Comparison of ENCODE assay signal across 10 mouse cellular contexts in the genomic region with DNA sequence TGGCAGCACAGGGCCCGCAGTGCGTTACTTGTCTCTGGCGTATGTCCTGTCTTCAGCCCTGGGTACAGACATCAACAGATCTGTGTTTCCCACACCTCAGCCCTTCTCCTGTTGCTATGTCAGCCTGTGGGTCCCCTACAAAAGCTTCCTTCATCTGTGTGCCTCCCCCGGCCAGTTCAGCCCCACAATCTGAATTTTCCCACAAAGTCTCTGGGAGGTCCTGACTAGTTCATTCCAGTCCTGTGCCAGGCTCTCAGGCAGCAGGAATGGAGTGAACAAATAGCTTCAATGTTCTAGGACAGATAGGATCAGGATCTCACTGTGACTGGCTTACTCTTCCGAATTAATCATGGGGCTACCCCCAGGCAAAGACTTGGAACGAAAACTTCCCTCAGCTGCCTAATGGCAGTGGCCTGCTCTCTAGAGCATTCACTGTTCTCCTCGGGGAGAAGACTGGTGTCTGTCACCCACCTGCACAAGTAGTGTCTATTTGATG. TPM values are rescaled to one million over a fixed set of nuclear protein-coding genes. Genes with fewer than 3 reads are reported as not detected.
A peak's percentile ranks its signal among the peaks of the same experiment; 100 is the strongest.
DNase-seq lines count a peak whose midpoint lies in the region; ATAC-seq lines count a peak whose summit lies in the region.
"Had no signal": no experiment of that assay in that cellular context is flagged by ENCODE, and none has a peak within 500 bp of the region (broad histone marks: within the 10 kb centered on the region; RNA-seq: fewer than 3 reads in every experiment).

No protein-coding gene starts in this region.

- H3K9ac ChIP-seq in forebrain, embryonic 16.5 days (replicated peaks; ENCODE audit: low read depth, low read length): no peak overlapping the region
- H3K9ac ChIP-seq in kidney, embryonic 16.5 days (replicated peaks; ENCODE audit: low read length): no peak overlapping the region
- H3K9ac ChIP-seq in midbrain, embryonic 16.5 days (ENCODE audit: low read depth, low read length): no peak overlapping the region
- H3K9ac ChIP-seq in neural tube, embryonic 14.5 days (replicated peaks; ENCODE audit: low read depth, low read length): no peak overlapping the region

- H3K27ac ChIP-seq in forebrain, embryonic 16.5 days (ENCODE audit: low read length): no peak overlapping the region
- H3K27ac ChIP-seq in forebrain, embryonic 10.5 days: no peak overlapping the region
- peak overlapping the region; percentile 52 for H3K27ac ChIP-seq in kidney, embryonic 16.5 days (ENCODE audit: low read length)
- H3K27ac ChIP-seq in midbrain, embryonic 16.5 days (ENCODE audit: low read length): no peak overlapping the region
- H3K27ac ChIP-seq in midbrain, embryonic 10.5 days (replicated peaks): no peak overlapping the region
- no peak overlapping the region for H3K27ac ChIP-seq in neural tube, embryonic 14.5 days (ENCODE audit: low read depth, low read length)

- H3K4me3 ChIP-seq in forebrain, embryonic 16.5 days (replicated peaks; ENCODE audit: low read length): no peak overlapping the region
- H3K4me3 ChIP-seq in forebrain, embryonic 10.5 days: no peak overlapping the region
- no peak overlapping the region for H3K4me3 ChIP-seq in kidney, embryonic 16.5 days (ENCODE audit: low read length)
- H3K4me3 ChIP-seq in midbrain, embryonic 16.5 days (ENCODE audit: low read depth, low read length): no peak overlapping the region
- H3K4me3 ChIP-seq in midbrain, embryonic 10.5 days: no peak overlapping the region
- no peak overlapping the region for H3K4me3 ChIP-seq in neural tube, embryonic 14.5 days (ENCODE audit: low read depth, low read length)

- no peak for DNase-seq in forebrain, embryonic 10.5 days (ENCODE audit: extremely low spot score, low spot score)
- DNase-seq in kidney, adult 11 months: no peak
- no peak for DNase-seq in midbrain, embryonic 10.5 days (ENCODE audit: low spot score)
- DNase-seq in spleen, postnatal 14 days (ENCODE audit: low spot score in 2 of 2): no peak
- DNase-seq: cerebellum, adult 11 months; embryo, embryonic 11 days had no signal

- ATAC-seq in forebrain, embryonic 16.5 days: peak; percentile 76
- ATAC-seq in kidney, embryonic 16.5 days (ENCODE audit: low FRiP score, low TSS enrichment): peak; percentile 81
- peak; percentile 88 for ATAC-seq in midbrain, embryonic 16.5 days
- ATAC-seq in neural tube, embryonic 14.5 days (ENCODE audit: low read depth): peak; percentile 31; the same call in 1 of the 2 replicates

- H3K4me2 ChIP-seq in forebrain, embryonic 16.5 days (ENCODE audit: low read length): no peak overlapping the region
- no peak overlapping the region for H3K4me2 ChIP-seq in kidney, embryonic 16.5 days (replicated peaks; ENCODE audit: low read depth, low read length)
- H3K4me2 ChIP-seq in midbrain, embryonic 16.5 days (ENCODE audit: low read length): no peak overlapping the region
- H3K4me2 ChIP-seq in neural tube, embryonic 14.5 days (ENCODE audit: low read depth, low read length): no peak overlapping the region

- H3K27me3 ChIP-seq in forebrain, embryonic 16.5 days (replicated peaks; ENCODE audit: control insufficient read depth, insufficient read depth, low read length): no peaks in the 10 kb centered on the region
- H3K27me3 ChIP-seq in forebrain, embryonic 10.5 days (ENCODE audit: poor library complexity, severe bottlenecking): no peaks in the 10 kb centered on the region
- no peaks in the 10 kb centered on the region for H3K27me3 ChIP-seq in kidney, embryonic 16.5 days (ENCODE audit: insufficient read depth, low read length)
- no peaks in the 10 kb centered on the region for H3K27me3 ChIP-seq in midbrain, embryonic 16.5 days (ENCODE audit: control insufficient read depth, insufficient read depth, low read depth, low read length)
- H3K27me3 ChIP-seq in midbrain, embryonic 10.5 days (ENCODE audit: low read depth, poor library complexity, severe bottlenecking): no peaks in the 10 kb centered on the region
- no peaks in the 10 kb centered on the region for H3K27me3 ChIP-seq in neural tube, embryonic 14.5 days (ENCODE audit: control insufficient read depth, insufficient read depth, low read length)

- H3K9me3 ChIP-seq in forebrain, embryonic 16.5 days (ENCODE audit: control insufficient read depth, low read length): no peaks in the 10 kb centered on the region
- no peaks in the 10 kb centered on the region for H3K9me3 ChIP-seq in forebrain, embryonic 10.5 days
- H3K9me3 ChIP-seq in kidney, embryonic 16.5 days (ENCODE audit: low read length): no peaks in the 10 kb centered on the region
- no peaks in the 10 kb centered on the region for H3K9me3 ChIP-seq in midbrain, embryonic 16.5 days (replicated peaks; ENCODE audit: control insufficient read depth, low read length, poor library complexity, severe bottlenecking)
- H3K9me3 ChIP-seq in midbrain, embryonic 10.5 days (replicated peaks): no peaks in the 10 kb centered on the region
- H3K9me3 ChIP-seq in neural tube, embryonic 14.5 days (ENCODE audit: control insufficient read depth, low read length): no peaks in the 10 kb centered on the region

- WGBS in forebrain, embryonic 16.5 days: 70% methylated on average over 7 of the region's 7 CpGs
- 74% methylated on average over 7 of the region's 7 CpGs for WGBS in forebrain, embryonic 10.5 days
- 78% methylated on average over 7 of the region's 7 CpGs for WGBS in kidney, embryonic 16.5 days
- WGBS in midbrain, embryonic 16.5 days: 77% methylated on average over 7 of the region's 7 CpGs
- 86% methylated on average over 7 of the region's 7 CpGs for WGBS in midbrain, embryonic 10.5 days
- WGBS in neural tube, embryonic 14.5 days: 73% methylated on average over 7 of the region's 7 CpGs

- H3K4me1 ChIP-seq in forebrain, embryonic 16.5 days (replicated peaks; ENCODE audit: control insufficient read depth, insufficient read depth, low read length): no peaks in the 10 kb centered on the region; the same call in 1 of the 2 replicates
- 0 out of 2 replicates have a peak, but pooled peaks cover under 1% of the 10 kb centered on the region for H3K4me1 ChIP-seq in forebrain, embryonic 10.5 days
- no peaks in the 10 kb centered on the region for H3K4me1 ChIP-seq in kidney, embryonic 16.5 days (ENCODE audit: insufficient read depth, low read length)
- H3K4me1 ChIP-seq in midbrain, embryonic 16.5 days (ENCODE audit: control insufficient read depth, insufficient read depth, low read length): no peaks in the 10 kb centered on the region
- H3K4me1 ChIP-seq in midbrain, embryonic 10.5 days: no peaks in the 10 kb centered on the region
- H3K4me1 ChIP-seq in neural tube, embryonic 14.5 days (ENCODE audit: control insufficient read depth, insufficient read depth, low read length): no peaks in the 10 kb centered on the region

- H3K36me3 ChIP-seq in forebrain, embryonic 16.5 days (ENCODE audit: control insufficient read depth, insufficient read depth): no peaks in the 10 kb centered on the region
- H3K36me3 ChIP-seq in forebrain, embryonic 10.5 days (replicated peaks): no peaks in the 10 kb centered on the region
- H3K36me3 ChIP-seq in kidney, embryonic 16.5 days (ENCODE audit: insufficient read depth, low read length): no peaks in the 10 kb centered on the region
- no peaks in the 10 kb centered on the region for H3K36me3 ChIP-seq in midbrain, embryonic 16.5 days (ENCODE audit: control insufficient read depth, insufficient read depth, low read length)
- no peaks in the 10 kb centered on the region for H3K36me3 ChIP-seq in midbrain, embryonic 10.5 days
- H3K36me3 ChIP-seq in neural tube, embryonic 14.5 days (ENCODE audit: control insufficient read depth, insufficient read depth, low read length): no peaks in the 10 kb centered on the region

RNA-seq across cellular contexts. Expression of a gene that starts 3.6 kb away (rescaled TPM):
- 0.35 and 0.53 TPM in 2 replicates for polyA plus RNA-seq in forebrain, embryonic 16.5 days (2015; fragmentation: Nextera tagmentation; extraction: Ambion mirVana)
- polyA plus RNA-seq in forebrain, embryonic 10.5 days (2016; fragmentation: Nextera tagmentation; extraction: Ambion mirVana): 0.22 and 0.47 TPM in 2 replicates
- 1.8 and 2.4 TPM in 2 replicates for polyA plus RNA-seq in kidney, embryonic 16.5 days (2015; fragmentation: Nextera tagmentation; extraction: Ambion mirVana)
- 0.23 and 0.73 TPM in 2 replicates for polyA plus RNA-seq in midbrain, embryonic 16.5 days (2015; fragmentation: Nextera tagmentation; extraction: Ambion mirVana)
- polyA plus RNA-seq in midbrain, embryonic 10.5 days (2016; fragmentation: Nextera tagmentation; extraction: Ambion mirVana): 0.15 and 0.41 TPM in 2 replicates
- polyA plus RNA-seq in neural tube, embryonic 14.5 days (2014; fragmentation: Nextera tagmentation; extraction: Ambion mirVana): 0.61 and 0.80 TPM in 2 replicates

Comparison
In these comparisons a context has a peak if more than half of its experiments do, and no peak if none do; other contexts are left out.
1. ATAC-seq: peak in every context shown above with its lines; median percentile 88 in midbrain, embryonic 16.5 days; 81 in kidney, embryonic 16.5 days; 76 in forebrain, embryonic 16.5 days; 31 in neural tube, embryonic 14.5 days.